Mouse (Mus musculus): ENCODE measurements around the gene Suco.

Suco gene

DNA sequence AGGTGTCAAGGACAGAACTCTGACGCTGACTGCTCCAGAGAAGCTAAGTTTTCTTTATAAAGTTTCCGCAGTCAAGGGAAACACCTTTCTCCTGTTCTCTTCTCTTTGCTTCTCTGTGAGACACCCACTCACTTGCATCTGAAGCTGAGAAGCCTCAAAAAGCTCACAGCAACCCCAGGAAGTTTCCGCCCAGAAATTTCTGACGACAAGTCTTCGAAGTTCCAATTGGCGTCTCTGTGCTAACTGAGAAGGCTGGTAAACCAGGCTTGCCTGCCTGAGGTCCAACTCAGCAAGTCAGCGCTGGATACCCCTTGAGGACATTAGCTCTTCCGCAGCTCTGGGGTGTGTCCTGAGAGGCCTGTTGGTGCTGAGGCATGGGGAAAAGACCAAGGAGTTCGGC lies 88.1 kb downstream of the Suco start, which contains the start of gene Fasl:
TSS of gene Fasl (minus strand) at position 157 of the 400 bp plus-strand sequence.
- no peak for DNase-seq (ENCODE audit: low spot score)

DNA sequence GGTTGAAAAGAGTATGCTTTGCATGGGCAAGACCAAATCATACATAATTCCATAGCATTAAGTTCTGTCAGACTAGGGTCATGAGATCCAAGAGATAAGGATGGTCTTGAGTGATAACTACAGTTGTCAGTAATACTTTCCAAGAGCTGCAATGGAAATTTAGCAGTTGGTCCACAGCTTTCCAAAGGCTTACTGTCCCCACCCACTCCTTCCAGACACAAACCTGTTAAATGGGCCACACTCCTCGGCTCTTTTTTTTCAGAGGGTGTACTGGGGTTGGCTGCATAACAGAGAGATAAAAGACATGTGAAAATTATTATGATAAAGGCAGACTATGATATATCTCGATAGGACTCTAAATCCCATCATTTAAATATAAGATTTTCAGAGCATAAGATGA lies 93.8 kb downstream of the Suco start:
- no peak for DNase-seq (ENCODE audit: low spot score)

DNA sequence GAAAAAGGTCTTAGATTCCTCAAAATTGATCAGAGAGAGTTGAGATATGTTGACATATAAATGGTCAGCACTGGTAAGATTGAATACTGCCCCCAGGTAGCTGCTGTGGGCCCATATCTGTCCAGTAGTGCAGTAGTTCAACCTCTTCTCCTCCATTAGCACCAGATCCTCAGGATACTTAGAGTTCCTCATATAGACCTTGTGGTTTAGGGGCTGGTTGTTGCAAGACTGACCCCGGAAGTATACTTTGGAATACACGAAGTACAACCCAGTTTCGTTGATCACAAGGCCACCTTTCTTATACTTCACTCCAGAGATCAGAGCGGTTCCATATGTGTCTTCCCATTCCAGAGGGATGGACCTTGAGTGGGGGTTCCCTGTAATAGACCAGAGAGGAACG lies 94.9 kb downstream of the Suco start:
- DNase-seq (ENCODE audit: low spot score), result no peak

DNA sequence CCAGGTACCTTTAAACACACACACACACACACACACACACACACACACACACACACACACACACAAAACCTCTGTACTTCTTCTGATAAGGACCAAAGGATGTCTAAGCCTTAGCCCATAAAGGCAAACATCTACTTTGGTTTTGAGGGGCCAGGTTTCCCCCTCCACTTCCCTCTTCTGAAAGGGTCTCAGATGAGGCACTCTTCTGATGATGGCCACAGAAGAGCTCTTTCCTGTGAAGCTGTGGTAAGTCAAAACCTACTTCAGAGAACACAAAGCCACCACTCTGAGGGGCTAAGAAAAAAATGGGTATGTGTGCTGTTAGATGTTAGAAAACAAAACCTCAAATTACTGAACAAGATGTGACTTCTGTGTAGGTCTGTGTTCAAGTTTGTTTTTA lies 97.4 kb downstream of the Suco start:
- no peak for DNase-seq (ENCODE audit: low spot score)

DNA sequence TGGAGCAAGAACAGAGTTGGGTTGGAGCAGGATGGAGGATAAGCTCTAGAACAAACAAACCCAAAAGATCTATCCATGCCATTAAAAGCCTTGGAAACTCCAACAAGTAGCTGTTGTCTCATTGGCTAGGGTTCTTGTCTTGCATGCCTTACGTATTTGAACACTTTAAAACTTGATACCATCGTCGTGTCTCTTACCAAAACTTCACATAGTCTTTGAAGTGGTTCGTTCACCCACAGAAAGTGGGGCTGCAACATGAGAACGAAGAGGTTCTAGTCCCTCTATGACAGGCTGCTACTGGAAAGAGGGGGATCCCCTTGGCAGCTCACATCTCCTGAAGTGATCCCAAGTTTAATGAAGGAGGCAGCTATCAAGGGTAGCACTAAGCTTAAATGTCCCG lies 101.3 kb downstream of the Suco start:
- DNase-seq (ENCODE audit: low spot score), result no peak

DNA sequence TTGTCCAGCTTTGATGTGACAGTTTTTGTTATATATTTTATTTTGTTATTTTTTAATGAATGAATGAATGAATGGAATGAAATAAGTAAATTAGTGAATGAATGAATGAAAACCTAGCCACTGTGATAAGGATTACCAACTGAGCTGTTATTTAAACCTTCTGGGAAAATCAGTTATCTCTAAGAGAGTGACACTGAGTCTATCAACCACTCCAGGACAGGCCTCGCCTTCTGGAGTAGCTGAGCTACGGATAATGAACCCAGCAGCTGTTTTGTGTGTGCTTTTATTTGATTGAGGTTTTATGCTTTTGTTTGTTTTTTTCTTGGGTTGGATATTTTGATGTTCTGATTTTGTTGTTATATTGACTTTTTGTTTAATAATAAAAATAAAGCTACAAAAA lies 105.2 kb downstream of the Suco start:
- no peak for DNase-seq (ENCODE audit: low spot score)

DNA sequence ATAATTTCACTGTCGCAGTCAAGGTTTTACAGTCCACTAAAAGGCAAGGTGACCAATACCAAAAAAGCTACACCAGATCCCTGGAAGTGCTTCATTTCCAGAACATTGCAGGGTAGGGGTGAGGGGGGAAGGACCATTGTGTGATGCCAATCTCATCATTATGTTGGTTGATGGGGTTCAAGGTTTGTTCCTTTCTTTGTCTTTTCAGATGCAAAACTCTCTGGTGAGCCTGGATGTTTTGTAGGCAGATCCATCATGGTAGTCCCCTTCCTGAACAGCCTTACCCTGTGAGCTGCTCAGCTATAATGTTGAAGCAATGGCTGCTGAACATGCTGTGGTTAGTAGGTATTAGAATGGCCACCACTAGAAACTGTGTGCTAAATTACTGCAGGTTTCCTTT lies 107.2 kb downstream of the Suco start:
- DNase-seq (ENCODE audit: low spot score), result no peak

DNA sequence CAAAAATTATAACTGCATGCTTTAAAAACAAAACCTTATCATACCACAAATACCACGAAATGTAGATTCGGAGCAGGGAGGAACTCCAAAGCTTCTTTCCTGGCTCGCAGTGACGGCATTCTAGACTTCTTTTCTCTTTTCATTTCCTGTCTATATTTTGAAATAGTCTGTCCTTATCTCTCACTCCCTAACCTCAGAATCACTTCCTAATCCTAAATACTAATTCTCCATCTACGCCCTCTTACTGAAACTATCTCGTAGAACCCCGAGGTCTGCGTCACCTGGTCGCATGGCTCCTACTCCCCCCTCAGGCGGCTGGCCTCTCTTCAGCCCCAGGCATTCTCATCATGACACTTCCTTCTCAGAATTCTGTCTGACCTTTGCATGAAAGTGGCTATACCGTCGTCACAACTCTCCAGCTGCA lies 109.4 kb downstream of the Suco start:
- no peak for DNase-seq (ENCODE audit: low spot score)

DNA sequence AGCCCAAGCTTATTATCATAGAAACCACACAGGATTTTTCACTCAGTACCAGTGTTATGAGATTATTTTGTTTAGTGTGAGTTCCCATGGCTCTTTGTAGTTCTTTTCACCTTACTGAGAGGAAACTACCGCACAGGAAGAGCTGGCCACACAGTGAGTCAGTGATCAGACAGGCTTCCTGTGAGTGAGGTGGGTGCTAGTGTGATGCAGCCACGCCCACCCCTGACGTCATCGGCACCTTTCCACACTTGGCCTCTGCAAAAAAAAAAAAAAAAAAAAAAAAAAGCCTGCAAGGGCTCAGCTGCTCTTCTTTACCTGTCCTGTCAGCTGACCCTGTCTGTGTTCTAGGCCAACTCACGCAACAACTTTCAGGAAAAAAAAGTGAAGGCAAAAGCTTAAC lies 109.8 kb downstream of the Suco start:
- no peak for DNase-seq (ENCODE audit: low spot score)

Measured in testis, postnatal 14 days (tissue).